Mouse (Mus musculus): ENCODE results near the gene Hs3st6.

DNA sequence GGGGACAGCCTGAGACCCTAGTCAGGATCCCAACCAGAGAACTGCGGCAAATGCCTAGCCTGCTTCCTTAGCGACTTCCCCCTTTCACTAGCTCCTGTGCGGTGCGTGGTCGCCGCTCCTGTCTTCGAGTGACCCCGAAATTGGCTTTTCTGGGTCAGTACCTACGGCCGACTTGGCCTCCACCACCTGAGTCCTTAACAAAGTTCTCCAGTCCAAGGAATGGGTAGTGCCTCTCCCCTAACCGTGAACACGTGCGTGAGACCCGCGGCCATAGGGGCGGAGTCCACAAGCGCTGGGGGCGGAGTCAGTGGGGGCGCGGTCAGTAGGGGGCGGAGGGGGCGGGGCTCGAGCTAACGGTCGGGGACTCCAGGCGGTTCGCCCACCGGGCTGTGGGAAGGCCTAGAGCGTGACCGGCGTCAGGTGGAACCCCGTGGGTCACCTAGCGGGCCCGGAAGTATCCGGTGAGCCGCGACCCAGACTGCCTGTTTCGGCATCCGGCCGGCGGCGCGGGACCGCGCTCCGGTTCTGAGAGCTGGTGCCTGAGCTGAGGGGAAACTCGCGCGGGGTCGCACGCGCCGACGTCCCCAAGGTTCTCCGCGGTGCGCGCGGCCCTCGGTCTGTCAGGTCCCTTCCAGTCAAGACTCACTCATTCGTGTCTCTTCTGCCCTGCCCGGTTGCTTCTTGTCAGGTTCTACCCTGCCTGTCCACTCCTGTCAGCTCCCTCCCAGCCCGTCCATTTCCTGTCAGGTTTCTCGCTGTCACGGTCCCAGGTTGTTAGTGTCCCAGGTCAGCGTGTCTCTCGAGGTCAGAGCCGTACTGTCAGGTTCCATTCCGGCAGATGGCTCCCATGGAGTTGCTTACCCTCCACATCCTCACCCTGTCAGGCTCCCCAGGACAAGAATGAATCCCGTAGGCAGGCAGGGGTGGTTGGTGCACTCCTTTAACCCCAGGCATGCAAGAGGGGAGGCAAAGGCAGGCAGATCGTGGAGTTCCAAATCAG is 51.5 kb downstream of the Hs3st6 start, which contains the start of gene Meiob:
- TF ChIP-seq CTCF (IDR thresholded peaks at IDR 0.05; ENCODE audit: low read depth, low read length) (no peak), POLR2A (IDR thresholded peaks at IDR 0.05; ENCODE audit: insufficient read depth, low read length) (no peak), EP300 (IDR thresholded peaks at IDR 0.05; ENCODE audit: insufficient read depth, low read depth, low read length) (0 out of 2 replicates have a peak, but pooled peaks have one; percentile 3)
